Comparison of ENCODE assay signal across 40 mouse cellular contexts in genomic region chr16:89174435-89174834, GRCm38 (mm10). TPM values are rescaled to one million over a fixed set of nuclear protein-coding genes. Genes with fewer than 3 reads are reported as not detected.
"Had no signal": no experiment of that assay in that cellular context is flagged by ENCODE, and none has a peak within 500 bp of the region (broad histone marks: within the 10 kb centered on the region; RNA-seq: fewer than 3 reads in every experiment).

1110057P08Rik (plus strand) TSS chr16:89174735.

- ATAC-seq: forebrain, embryonic 13.5 days; forebrain, embryonic 14.5 days; forebrain, embryonic 15.5 days; forebrain, embryonic 16.5 days; forebrain, postnatal 0 days had no signal

- H3K9ac ChIP-seq: embryonic facial prominence, embryonic 12.5 days; embryonic facial prominence, embryonic 13.5 days; embryonic facial prominence, embryonic 15.5 days; forebrain, embryonic 12.5 days; forebrain, embryonic 13.5 days; forebrain, embryonic 15.5 days; forebrain, postnatal 0 days had no signal

- H3K4me1 ChIP-seq: embryonic facial prominence, embryonic 10.5 days; embryonic facial prominence, embryonic 12.5 days; embryonic facial prominence, embryonic 13.5 days; embryonic facial prominence, embryonic 15.5 days; forebrain, embryonic 10.5 days; forebrain, embryonic 12.5 days; forebrain, embryonic 13.5 days; forebrain, embryonic 15.5 days had no signal

- H3K4me2 ChIP-seq: embryonic facial prominence, embryonic 12.5 days; embryonic facial prominence, embryonic 13.5 days; embryonic facial prominence, embryonic 15.5 days; forebrain, embryonic 12.5 days; forebrain, embryonic 13.5 days; forebrain, embryonic 15.5 days had no signal

- H3K36me3 ChIP-seq: embryonic facial prominence, embryonic 10.5 days; embryonic facial prominence, embryonic 12.5 days; embryonic facial prominence, embryonic 13.5 days; embryonic facial prominence, embryonic 15.5 days; forebrain, embryonic 10.5 days; forebrain, embryonic 12.5 days; forebrain, embryonic 15.5 days had no signal

- H3K27me3 ChIP-seq: embryonic facial prominence, embryonic 12.5 days; embryonic facial prominence, embryonic 13.5 days; embryonic facial prominence, embryonic 15.5 days; forebrain, embryonic 12.5 days; forebrain, embryonic 13.5 days; forebrain, embryonic 15.5 days had no signal

- DNase-seq: cerebellum, adult 8-10 months; cerebellum, adult 9-10 months; cerebellum, adult 9-11 months; cerebellum, postnatal 10 days; cerebellum, postnatal 14 days; cerebellum, postnatal 25 days; cerebellum, postnatal 36 days; embryo, embryonic 11 days; forebrain, postnatal 0 days; gastrocnemius, adult 2 months; gastrocnemius, postnatal 10 days; gastrocnemius, postnatal 14 days; gastrocnemius, postnatal 25 days; gastrocnemius, postnatal 36 days; heart, adult 11 months; heart, adult 18-20 months; heart, adult 2 months had no signal

- H3K4me3 ChIP-seq: embryonic facial prominence, embryonic 10.5 days; embryonic facial prominence, embryonic 12.5 days; embryonic facial prominence, embryonic 13.5 days; embryonic facial prominence, embryonic 15.5 days; erythroblast, embryonic 14.5 days; forebrain, embryonic 10.5 days; forebrain, embryonic 12.5 days; forebrain, embryonic 13.5 days; forebrain, embryonic 15.5 days; gastrocnemius, adult 2 months; heart, adult 2 months had no signal

- H3K9me3 ChIP-seq: embryonic facial prominence, embryonic 10.5 days; embryonic facial prominence, embryonic 12.5 days; embryonic facial prominence, embryonic 13.5 days; embryonic facial prominence, embryonic 15.5 days; forebrain, embryonic 10.5 days; forebrain, embryonic 12.5 days; forebrain, embryonic 13.5 days; forebrain, embryonic 15.5 days had no signal

- H3K27ac ChIP-seq: embryonic facial prominence, embryonic 10.5 days; embryonic facial prominence, embryonic 12.5 days; embryonic facial prominence, embryonic 13.5 days; embryonic facial prominence, embryonic 15.5 days; forebrain, embryonic 10.5 days; forebrain, embryonic 12.5 days; forebrain, embryonic 13.5 days; forebrain, embryonic 15.5 days; gastrocnemius, adult 2 months; heart, adult 2 months had no signal

RNA-seq across cellular contexts. Expression of gene 1110057P08Rik, which starts in this region (rescaled TPM):
- total RNA-seq: common myeloid progenitor, adult 5-6 weeks; forebrain, postnatal 0 days; gastrocnemius, adult 18-20 months; gastrocnemius, adult 2 months; gastrocnemius, adult 8-10 months; gastrocnemius, postnatal 10 days; gastrocnemius, postnatal 14 days; gastrocnemius, postnatal 25 days; gastrocnemius, postnatal 36 days; gastrocnemius, postnatal 4 days; granulocyte monocyte progenitor cell, adult 5-6 weeks; heart, adult 18-20 months; heart, adult 2 months; heart, adult 8-10 months had no signal
- polyA plus RNA-seq: cortical plate, adult 2 months; embryonic facial prominence, embryonic 10.5 days; embryonic facial prominence, embryonic 11.5 days; embryonic facial prominence, embryonic 12.5 days; embryonic facial prominence, embryonic 13.5 days; embryonic facial prominence, embryonic 14.5 days; embryonic facial prominence, embryonic 15.5 days; erythroblast, embryonic 14.5 days; forebrain, embryonic 10.5 days; forebrain, embryonic 11.5 days; forebrain, embryonic 12.5 days; forebrain, embryonic 13.5 days; forebrain, embryonic 14.5 days; forebrain, embryonic 15.5 days; forebrain, embryonic 16.5 days; forebrain, postnatal 0 days; frontal cortex, adult 2 months; gonadal fat pad, adult 2 months; heart, adult 2 months had no signal
